Mouse (Mus musculus) kidney, postnatal 0 days (tissue): ENCODE data around the gene Eno3. TPM values are rescaled to one million over a fixed set of nuclear protein-coding genes. Genes with fewer than 3 reads are reported as not detected.

Experiments
- ATAC-seq: fragments of 200-750 bp; cut with Nextera tagmentation; replicated peaks from 2 replicates; pipeline ENCODE4 v1.8.0; 2017; ENCODE audit warnings: low read depth, moderate number of reproducible peaks, moderate TSS enrichment, moderate library complexity; ENCODE audit not compliant: low FRiP score
- DNase-seq: peaks from one replicate; pipeline ENCODE4 v3.0.0-alpha.2; 2016; ENCODE audit warnings: low spot score
- H3K27ac ChIP-seq: fragments of 300-500 bp; sonication (generic); 2 replicates; pipeline ENCODE4 v1.5.1; 2014; ENCODE audit warnings: mild to moderate bottlenecking
- H3K27me3 ChIP-seq: fragments of 300-500 bp; sonication (generic); 2 replicates; pipeline ENCODE4 v1.6.1; 2014; ENCODE audit warnings: low read length, mixed read lengths; ENCODE audit not compliant: insufficient read depth
- H3K36me3 ChIP-seq: fragments of 300-500 bp; sonication (generic); 2 replicates; pipeline ENCODE4 v1.6.1; 2014; ENCODE audit warnings: low read length, mixed read lengths; ENCODE audit not compliant: insufficient read depth
- H3K4me1 ChIP-seq: fragments of 300-500 bp; sonication (generic); replicated peaks from 2 replicates; pipeline ENCODE4 v1.6.1; 2014; ENCODE audit warnings: antibody characterized with exemption, low read length, mixed read lengths; ENCODE audit not compliant: insufficient read depth
- H3K4me2 ChIP-seq: fragments of 300-500 bp; sonication (generic); 2 replicates; pipeline ENCODE4 v1.6.1; 2014; ENCODE audit warnings: mild to moderate bottlenecking, low read length, moderate library complexity, mixed read lengths
- H3K4me3 ChIP-seq: fragments of 300-500 bp; sonication (generic); replicated peaks from 2 replicates; pipeline ENCODE4 v1.5.1; 2014; ENCODE audit warnings: low read depth, low read length
- H3K9ac ChIP-seq: fragments of 300-500 bp; sonication (generic); 2 replicates; pipeline ENCODE4 v1.6.1; 2014; ENCODE audit warnings: low read depth, low read length
- H3K9me3 ChIP-seq: fragments of 300-500 bp; sonication (generic); replicated peaks from 2 replicates; pipeline ENCODE4 v1.6.1; 2016; ENCODE audit warnings: low read length, inconsistent platforms, mixed read lengths
- CTCF ChIP-seq: IDR thresholded peaks from 2 replicates; pipeline ENCODE4 v1.5.1; 2016; ENCODE audit warnings: antibody characterized with exemption, low read depth, mild to moderate bottlenecking, moderate library complexity
- WGBS: fragments of 180-500 bp; shearing (Covaris S2); extraction: QIAGEN DNeasy Blood & Tissue Kit; methylation state at CpG from one replicate; pipeline ENCODE4 v1.1.7; 2014; 5-methylcytosine and 5-hydroxymethylcytosine counted together
- polyA plus RNA-seq: library from polyadenylated mRNA; unstranded; fragments of >200 nt; fragmentation: Nextera tagmentation; extraction: Ambion mirVana; gene quantifications from 2 replicates; pipeline ENCODE4 v1.2.1, GENCODE M21; 2015

Eno3 gene
- polyA plus RNA-seq, 1 experiment from 2014 or later, result 10.0 TPM

GRCm38 (mm10) chr11:70615516-70616093 is 41.4 kb upstream of the Eno3 start, which contains the start of gene 4930544D05Rik:
Gene 4930544D05Rik, plus strand, starts transcription at chr11:70615848.
- Histone ChIP-seq H3K9ac (peak within 1 kb of the TSS; percentile 55), H3K4me2 (peak within 1 kb of the TSS; percentile 68), H3K9me3 (no peaks in the 10 kb centered on the region), H3K4me3 (peak within 1 kb of the TSS; percentile 35), H3K36me3 (peaks cover 21% of the 10 kb centered on the region; the same call in 1 of the 2 replicates), H3K27ac (peak within 1 kb of the TSS; percentile 54; the same call in 1 of the 2 replicates), H3K4me1 (peaks cover 12% of the 10 kb centered on the region; the same call in 1 of the 2 replicates), H3K27me3 (no peaks in the 10 kb centered on the region)
- WGBS, result 19% methylated on average over 21 of the region's 21 CpGs
- no peak for ATAC-seq
- TF ChIP-seq CTCF, result no peak
- DNase-seq, result no peak

DNA sequence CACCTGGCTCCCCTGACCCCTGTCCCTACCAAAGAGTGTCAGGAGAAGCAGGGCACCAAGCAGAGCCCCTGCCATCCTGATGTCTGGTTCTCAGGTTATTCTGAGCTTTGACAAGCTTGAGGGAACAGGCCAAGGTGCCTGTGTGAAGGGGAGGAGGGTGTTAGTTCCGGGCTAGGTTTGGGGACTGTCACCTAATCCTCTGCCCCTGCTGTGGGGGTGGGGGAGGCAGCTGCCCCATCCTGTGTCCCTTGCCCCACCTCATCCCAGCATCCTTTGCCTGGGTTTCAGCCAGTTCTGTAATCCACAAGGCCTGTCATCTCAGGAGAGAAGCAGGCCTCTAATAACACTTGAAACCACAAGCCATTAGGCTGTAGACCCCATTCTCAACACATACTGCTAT is 37.9 kb upstream of the Eno3 start, which contains the start of gene Chrne:
TSS of gene Chrne (minus strand) at position 116 of the 400 bp plus-strand sequence.
- Histone ChIP-seq H3K4me1 (peaks cover 12% of the 10 kb centered on the region; the same call in 1 of the 2 replicates), H3K9ac (no peak within 1 kb of the TSS), H3K27ac (no peak within 1 kb of the TSS), H3K36me3 (no peaks in the 10 kb centered on the region), H3K27me3 (no peaks in the 10 kb centered on the region), H3K4me2 (no peak within 1 kb of the TSS), H3K9me3 (no peaks in the 10 kb centered on the region), H3K4me3 (no peak within 1 kb of the TSS)
- DNase-seq (no peak), ATAC-seq (no peak)
- TF ChIP-seq CTCF, result no peak
- WGBS, result 38% methylated on average over 1 of the region's 1 CpGs

GRCm38 (mm10) chr11:70621972-70622814 is 34.8 kb upstream of the Eno3 start:
- Histone ChIP-seq H3K9ac (no peak overlapping the region), H3K9me3 (no peaks in the 10 kb centered on the region), H3K27me3 (no peaks in the 10 kb centered on the region), H3K4me1 (no peaks in the 10 kb centered on the region), H3K36me3 (no peaks in the 10 kb centered on the region), H3K4me2 (no peak overlapping the region), H3K27ac (no peak overlapping the region), H3K4me3 (no peak overlapping the region)
- ATAC-seq (no peak), DNase-seq (no peak)
- WGBS, result 42% methylated on average over 7 of the region's 7 CpGs
- no peak for TF ChIP-seq CTCF

DNA sequence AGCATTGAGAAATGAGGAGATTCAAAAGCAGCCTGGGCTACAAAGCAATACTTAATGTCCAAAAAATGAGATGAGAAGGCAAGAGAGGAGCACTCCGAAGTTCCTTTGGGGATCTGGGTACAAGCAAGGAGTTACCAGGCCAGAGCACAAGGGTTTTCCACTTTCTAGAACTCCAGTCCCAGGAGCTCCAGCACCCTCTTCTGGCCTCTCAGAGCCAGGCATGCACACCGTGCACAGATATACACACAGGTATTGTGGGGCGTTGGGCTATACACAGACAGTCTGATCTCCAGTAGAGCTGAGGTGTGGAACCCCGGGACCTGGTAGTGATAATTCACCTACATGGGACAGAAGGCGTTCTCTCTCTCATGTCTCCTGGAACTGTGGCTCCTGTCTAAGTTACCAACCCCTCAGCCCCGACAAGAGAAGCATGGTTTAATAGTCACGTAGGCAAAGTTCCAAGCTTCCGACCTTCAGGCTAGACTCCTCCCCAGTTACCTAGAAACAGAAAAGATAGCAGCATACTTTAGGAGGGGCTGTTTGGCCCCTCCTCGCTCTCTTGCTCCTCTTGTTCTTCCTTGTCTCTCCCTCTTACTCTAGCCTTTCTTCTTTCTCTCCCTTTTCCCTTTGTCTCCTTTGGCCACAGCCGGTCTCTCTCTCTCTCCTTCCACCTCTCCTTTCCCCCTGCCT is 33.8 kb upstream of the Eno3 start:
- TF ChIP-seq CTCF, result peak; percentile 57
- Histone ChIP-seq H3K9me3 (no peaks in the 10 kb centered on the region), H3K4me3 (no peak overlapping the region), H3K4me1 (no peaks in the 10 kb centered on the region), H3K27ac (no peak overlapping the region), H3K36me3 (no peaks in the 10 kb centered on the region), H3K9ac (no peak overlapping the region), H3K27me3 (no peaks in the 10 kb centered on the region), H3K4me2 (no peak overlapping the region)
- WGBS, result 74% methylated on average over 10 of the region's 10 CpGs
- ATAC-seq, result no peak
- DNase-seq, result peak; percentile 32

DNA sequence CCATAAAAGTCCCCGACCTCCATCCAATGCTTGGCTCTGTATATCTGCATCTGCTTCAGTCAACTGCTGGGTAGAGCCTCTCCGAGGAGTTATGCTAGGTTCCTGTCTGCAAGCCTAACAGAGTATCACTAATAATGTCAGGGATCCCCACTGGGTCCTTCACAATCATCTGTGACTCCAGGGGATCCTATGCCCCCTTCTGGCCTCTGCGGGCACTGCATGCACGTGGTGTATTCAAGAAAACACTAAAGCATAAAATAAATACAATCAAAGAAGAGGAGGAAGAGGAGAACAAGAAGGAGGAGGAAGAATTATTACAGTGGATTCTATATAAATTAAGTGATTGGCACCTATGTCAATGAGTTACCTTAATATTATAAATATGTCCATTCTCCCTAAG is 31.5 kb upstream of the Eno3 start:
- Histone ChIP-seq H3K27ac (no peak overlapping the region), H3K4me3 (no peak overlapping the region), H3K27me3 (no peaks in the 10 kb centered on the region), H3K4me1 (no peaks in the 10 kb centered on the region), H3K9ac (no peak overlapping the region), H3K36me3 (no peaks in the 10 kb centered on the region), H3K4me2 (no peak overlapping the region), H3K9me3 (no peaks in the 10 kb centered on the region)
- TF ChIP-seq CTCF, result peak; percentile 84
- ATAC-seq (no peak), DNase-seq (peak; percentile 66)
- 42% methylated on average over 4 of the region's 4 CpGs for WGBS

- TF ChIP-seq CTCF, result no peak
- Histone ChIP-seq H3K9me3 (no peaks in the 10 kb centered on the region), H3K36me3 (no peaks in the 10 kb centered on the region), H3K27me3 (no peaks in the 10 kb centered on the region), H3K4me1 (no peaks in the 10 kb centered on the region), H3K4me3 (no peak overlapping the region), H3K4me2 (no peak overlapping the region), H3K9ac (no peak overlapping the region), H3K27ac (peak overlapping the region; percentile 8; the same call in 1 of the 2 replicates)
- DNase-seq, result no peak
- 36% methylated on average over 4 of the region's 4 CpGs for WGBS
- ATAC-seq, result 0 out of 2 replicates have a peak, but pooled peaks have one; percentile 42
Observed at GRCm38 (mm10) chr11:70626877-70627276, 30.1 kb upstream of the Eno3 start.
